Mouse (Mus musculus): ENCODE measurements around the gene Zfp719. TPM values are rescaled to one million over a fixed set of nuclear protein-coding genes. Genes with fewer than 3 reads are reported as not detected.

Gene Zfp719
- polyA plus RNA-seq, 1 experiment from 2014 or later: 4.2 TPM

DNA sequence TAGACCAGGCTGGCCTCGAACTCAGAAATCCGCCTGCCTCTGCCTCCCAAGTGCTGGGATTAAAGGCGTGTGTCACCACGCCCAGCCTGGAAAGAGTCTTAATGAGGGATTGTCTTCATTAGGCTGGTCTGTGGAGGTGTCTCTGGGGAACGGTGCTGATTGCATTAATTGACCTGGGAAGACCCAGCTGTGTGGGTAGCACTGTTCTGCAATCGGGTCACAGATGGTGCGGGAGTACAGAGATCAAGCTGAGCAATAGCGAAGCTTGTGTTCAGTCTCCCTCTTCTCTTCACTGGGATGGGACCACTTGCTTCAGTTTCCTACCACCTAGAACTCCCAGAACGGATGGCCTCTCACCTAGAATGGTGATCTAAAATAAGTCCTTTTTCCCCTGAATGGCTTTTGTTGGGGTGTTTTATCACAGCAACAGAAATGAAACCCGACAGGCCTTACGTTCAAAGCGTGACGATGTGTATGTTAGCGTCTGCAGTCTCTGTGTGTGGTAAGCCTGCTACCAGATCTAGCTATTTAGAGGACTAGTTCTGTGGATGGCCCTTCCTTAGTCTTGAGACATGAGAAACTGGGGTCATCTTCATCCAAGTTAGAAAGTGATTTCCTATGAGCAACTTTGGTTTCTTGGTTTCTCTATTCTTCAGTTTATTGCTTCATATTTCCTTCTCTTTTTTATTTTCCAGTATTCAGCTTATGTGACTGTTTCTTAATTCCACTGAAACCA, 34.6 kb downstream of the Zfp719 start:
- Histone ChIP-seq H3K36me3 (ENCODE audit: control insufficient read depth, insufficient read depth, low read length) (no peaks in the 10 kb centered on the region), H3K4me2 (replicated peaks; ENCODE audit: low read depth) (no peak overlapping the region), H3K4me3 (ENCODE audit: low read depth, low read length) (no peak overlapping the region), H3K27me3 (ENCODE audit: control insufficient read depth, insufficient read depth, low read length) (no peaks in the 10 kb centered on the region), H3K4me1 (replicated peaks; ENCODE audit: control insufficient read depth, insufficient read depth) (no peaks in the 10 kb centered on the region), H3K9me3 (ENCODE audit: control insufficient read depth, low read length) (no peaks in the 10 kb centered on the region), H3K27ac (replicated peaks) (no peak overlapping the region), H3K9ac (ENCODE audit: low read length) (no peak overlapping the region)
- DNase-seq (ENCODE audit: low spot score) (no peak), ATAC-seq (ENCODE audit: low FRiP score, low TSS enrichment) (no peak)
- TF ChIP-seq EP300 (optimal IDR thresholded peaks at IDR 0.05) (no peak), CTCF (IDR thresholded peaks at IDR 0.05; ENCODE audit: low read depth) (no peak)
- WGBS: 88% methylated on average over 13 of the region's 14 CpGs

DNA sequence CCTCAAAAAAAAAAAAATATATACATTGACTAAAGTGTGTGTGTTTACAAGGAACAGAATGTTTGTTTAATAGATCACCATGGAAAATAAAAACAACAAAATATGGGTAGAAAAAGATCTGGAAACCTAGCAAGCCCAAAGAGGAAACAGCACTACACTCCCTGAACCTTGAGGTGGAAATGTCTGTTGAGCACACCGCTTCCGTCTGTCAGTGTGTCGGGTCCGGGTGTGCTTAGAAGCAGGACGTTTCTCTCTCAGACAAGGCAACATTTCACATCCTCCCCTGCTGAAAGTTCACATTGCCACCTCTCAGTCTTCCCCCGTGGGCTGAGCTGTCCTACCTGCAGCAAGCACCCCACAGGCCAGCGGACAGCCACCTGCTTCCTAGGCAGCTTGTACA, 43.5 kb downstream of the Zfp719 start:
- DNase-seq (ENCODE audit: low spot score) (no peak), ATAC-seq (ENCODE audit: low FRiP score, low TSS enrichment) (no peak)
- Histone ChIP-seq H3K4me2 (replicated peaks; ENCODE audit: low read depth) (no peak overlapping the region), H3K27ac (replicated peaks) (no peak overlapping the region), H3K4me3 (ENCODE audit: low read depth, low read length) (no peak overlapping the region), H3K9ac (ENCODE audit: low read length) (no peak overlapping the region), H3K4me1 (replicated peaks; ENCODE audit: control insufficient read depth, insufficient read depth) (no peaks in the 10 kb centered on the region), H3K9me3 (ENCODE audit: control insufficient read depth, low read length) (no peaks in the 10 kb centered on the region), H3K27me3 (ENCODE audit: control insufficient read depth, insufficient read depth, low read length) (no peaks in the 10 kb centered on the region), H3K36me3 (ENCODE audit: control insufficient read depth, insufficient read depth, low read length) (no peaks in the 10 kb centered on the region)
- TF ChIP-seq EP300 (optimal IDR thresholded peaks at IDR 0.05) (no peak), CTCF (IDR thresholded peaks at IDR 0.05; ENCODE audit: low read depth) (no peak)
- 79% methylated on average over 7 of the region's 7 CpGs for WGBS

DNA sequence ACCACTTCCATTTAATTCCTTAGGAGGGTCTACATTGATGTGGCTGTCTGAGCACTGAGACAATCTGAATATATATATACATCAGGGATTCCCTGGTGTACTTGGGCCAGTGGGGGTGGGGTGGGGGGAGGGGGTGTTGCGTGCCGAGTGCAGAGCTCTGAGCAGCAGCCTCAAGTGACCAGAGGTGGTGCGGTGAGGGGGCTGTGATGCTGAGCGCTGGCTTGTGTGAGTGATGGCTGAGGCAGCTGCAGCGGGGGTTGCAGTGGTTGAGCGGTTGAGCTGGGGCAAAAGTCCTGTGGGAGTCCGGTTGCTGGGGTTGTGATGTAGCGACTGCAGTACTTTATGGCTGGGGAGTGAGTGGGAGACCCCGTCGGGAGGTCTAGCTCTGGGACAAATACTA, 44.4 kb downstream of the Zfp719 start:
- Histone ChIP-seq H3K27me3 (ENCODE audit: control insufficient read depth, insufficient read depth, low read length) (no peaks in the 10 kb centered on the region), H3K9me3 (ENCODE audit: control insufficient read depth, low read length) (no peaks in the 10 kb centered on the region), H3K27ac (replicated peaks) (no peak overlapping the region), H3K4me3 (ENCODE audit: low read depth, low read length) (no peak overlapping the region), H3K36me3 (ENCODE audit: control insufficient read depth, insufficient read depth, low read length) (no peaks in the 10 kb centered on the region), H3K9ac (ENCODE audit: low read length) (no peak overlapping the region), H3K4me1 (replicated peaks; ENCODE audit: control insufficient read depth, insufficient read depth) (no peaks in the 10 kb centered on the region), H3K4me2 (replicated peaks; ENCODE audit: low read depth) (no peak overlapping the region)
- WGBS: 11% methylated on average over 10 of the region's 10 CpGs
- no peak for DNase-seq (ENCODE audit: low spot score)
- no peak for ATAC-seq (ENCODE audit: low FRiP score, low TSS enrichment)
- TF ChIP-seq EP300 (optimal IDR thresholded peaks at IDR 0.05) (no peak), CTCF (IDR thresholded peaks at IDR 0.05; ENCODE audit: low read depth) (no peak)

DNA sequence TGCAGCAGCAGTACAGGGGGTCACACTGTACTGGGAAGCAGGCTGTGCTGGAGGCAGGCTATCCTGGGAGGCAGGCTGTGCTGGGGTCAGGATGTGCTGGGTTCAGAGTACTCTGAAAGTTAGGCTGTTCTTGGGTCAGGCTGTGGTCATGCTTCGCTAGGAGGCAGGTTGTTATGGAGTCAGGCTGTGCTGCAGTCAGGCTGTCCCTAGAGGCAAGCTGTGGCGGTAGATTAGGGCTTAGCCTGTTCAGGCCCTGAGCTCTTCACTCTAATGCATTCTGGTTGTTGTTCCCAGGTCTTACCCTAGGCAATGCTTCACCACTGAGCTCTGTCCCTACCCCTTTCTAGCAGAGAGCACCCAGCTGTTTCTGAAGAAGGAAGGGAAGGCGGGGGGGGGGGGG, 45.7 kb downstream of the Zfp719 start:
- Histone ChIP-seq H3K4me3 (ENCODE audit: low read depth, low read length) (no peak overlapping the region), H3K9ac (ENCODE audit: low read length) (no peak overlapping the region), H3K9me3 (ENCODE audit: control insufficient read depth, low read length) (no peaks in the 10 kb centered on the region), H3K27me3 (ENCODE audit: control insufficient read depth, insufficient read depth, low read length) (no peaks in the 10 kb centered on the region), H3K4me1 (replicated peaks; ENCODE audit: control insufficient read depth, insufficient read depth) (no peaks in the 10 kb centered on the region), H3K4me2 (replicated peaks; ENCODE audit: low read depth) (no peak overlapping the region), H3K27ac (replicated peaks) (no peak overlapping the region), H3K36me3 (ENCODE audit: control insufficient read depth, insufficient read depth, low read length) (no peaks in the 10 kb centered on the region)
- TF ChIP-seq CTCF (IDR thresholded peaks at IDR 0.05; ENCODE audit: low read depth): no peak
- no peak for TF ChIP-seq EP300 (optimal IDR thresholded peaks at IDR 0.05)
- DNase-seq (ENCODE audit: low spot score): no peak
- 64% methylated on average over 2 of the region's 3 CpGs for WGBS
- no peak for ATAC-seq (ENCODE audit: low FRiP score, low TSS enrichment)

DNA sequence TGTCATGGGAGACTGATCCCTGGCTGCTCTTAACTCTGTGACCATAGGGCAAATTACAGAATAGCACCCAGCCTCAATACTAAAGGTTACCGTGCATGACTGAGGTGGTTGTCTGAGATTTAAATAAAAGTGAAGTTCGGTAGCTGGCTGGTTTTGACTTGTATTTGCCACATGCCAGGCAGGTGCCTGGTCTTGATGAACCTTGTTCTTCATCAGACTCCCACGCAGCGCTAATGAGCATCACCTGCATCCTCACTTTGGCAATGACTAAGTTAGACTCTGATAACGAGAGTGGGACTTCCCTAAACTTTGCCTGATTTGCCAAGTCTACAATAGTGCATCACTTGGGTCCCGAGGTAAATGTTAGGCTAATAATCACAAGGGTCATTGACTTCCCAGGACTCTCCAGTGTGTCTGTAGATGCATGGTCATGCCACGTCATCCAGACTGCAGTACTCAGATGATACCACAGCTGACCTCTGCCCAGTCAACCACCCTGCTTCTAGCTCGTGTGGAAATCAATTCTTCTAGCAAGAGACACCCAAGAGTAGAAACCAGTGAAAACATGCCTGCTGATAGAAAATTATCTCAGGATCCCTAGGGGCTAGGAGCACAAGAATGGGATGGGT, 46.5 kb downstream of the Zfp719 start:
- H3K36me3 ChIP-seq (ENCODE audit: control insufficient read depth, insufficient read depth, low read length): no peaks in the 10 kb centered on the region
- no peaks in the 10 kb centered on the region for H3K27me3 ChIP-seq (ENCODE audit: control insufficient read depth, insufficient read depth, low read length)
- no peak overlapping the region for H3K9ac ChIP-seq (ENCODE audit: low read length)
- H3K9me3 ChIP-seq (ENCODE audit: control insufficient read depth, low read length): no peaks in the 10 kb centered on the region
- H3K4me2 ChIP-seq (replicated peaks; ENCODE audit: low read depth): no peak overlapping the region
- no peak for DNase-seq (ENCODE audit: low spot score)
- no peak for ATAC-seq (ENCODE audit: low FRiP score, low TSS enrichment)
- TF ChIP-seq CTCF (IDR thresholded peaks at IDR 0.05; ENCODE audit: low read depth): no peak
- no peak for TF ChIP-seq EP300 (optimal IDR thresholded peaks at IDR 0.05)
- no peak overlapping the region for H3K4me3 ChIP-seq (ENCODE audit: low read depth, low read length)
- WGBS: 80% methylated on average over 8 of the region's 8 CpGs
- H3K27ac ChIP-seq (replicated peaks): no peak overlapping the region
- H3K4me1 ChIP-seq (replicated peaks; ENCODE audit: control insufficient read depth, insufficient read depth): no peaks in the 10 kb centered on the region

DNA sequence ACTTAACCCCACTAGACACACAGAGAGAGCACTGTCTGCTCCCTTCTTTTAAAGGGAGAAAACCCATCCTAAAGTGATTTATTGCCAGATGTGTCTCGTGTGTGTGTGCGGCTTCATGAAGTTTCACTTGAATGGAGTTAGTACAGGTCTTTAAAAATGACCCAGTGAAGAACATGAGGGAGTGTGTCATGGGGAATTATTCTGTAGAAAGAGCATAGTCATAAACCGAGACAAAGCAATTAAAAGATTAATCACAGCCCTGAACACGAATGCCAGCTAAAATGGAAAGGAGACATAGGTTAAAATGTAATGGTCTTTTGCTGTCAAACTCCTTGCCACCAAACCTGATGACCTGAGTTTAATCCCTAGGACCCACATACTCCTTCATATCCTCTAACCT, 54.5 kb downstream of the Zfp719 start:
- 54% methylated on average over 4 of the region's 4 CpGs for WGBS
- DNase-seq (ENCODE audit: low spot score) (no peak), ATAC-seq (ENCODE audit: low FRiP score, low TSS enrichment) (no peak)
- H3K4me2 ChIP-seq (replicated peaks; ENCODE audit: low read depth): no peak overlapping the region
- H3K4me3 ChIP-seq (ENCODE audit: low read depth, low read length): no peak overlapping the region
- no peaks in the 10 kb centered on the region for H3K4me1 ChIP-seq (replicated peaks; ENCODE audit: control insufficient read depth, insufficient read depth)
- no peaks in the 10 kb centered on the region for H3K36me3 ChIP-seq (ENCODE audit: control insufficient read depth, insufficient read depth, low read length)
- H3K9me3 ChIP-seq (ENCODE audit: control insufficient read depth, low read length): no peaks in the 10 kb centered on the region
- no peak for TF ChIP-seq CTCF (IDR thresholded peaks at IDR 0.05; ENCODE audit: low read depth)
- TF ChIP-seq EP300 (optimal IDR thresholded peaks at IDR 0.05): no peak
- no peak overlapping the region for H3K27ac ChIP-seq (replicated peaks)
- no peak overlapping the region for H3K9ac ChIP-seq (ENCODE audit: low read length)
- H3K27me3 ChIP-seq (ENCODE audit: control insufficient read depth, insufficient read depth, low read length): no peaks in the 10 kb centered on the region

Data from stomach, postnatal 0 days (tissue).